Mouse (Mus musculus): Measurements from ENCODE around the gene Rbbp5. TPM values are rescaled to one million over a fixed set of nuclear protein-coding genes. Genes with fewer than 3 reads are reported as not detected.

Gene Rbbp5
- polyA plus RNA-seq, 1 experiment, result 4.7 TPM

- TF ChIP-seq CTCF (IDR thresholded peaks at IDR 0.05; ENCODE audit: extremely low read depth, insufficient read length, insufficient replicate concordance, low read depth, low read length), result no peak
- TF ChIP-seq POLR2A (IDR thresholded peaks at IDR 0.05; ENCODE audit: low read depth, low read length), result no peak
- Histone ChIP-seq H3K4me3 (ENCODE audit: low read depth, low read length) (no peak overlapping the region), H3K4me1 (ENCODE audit: control insufficient read depth, insufficient read depth, insufficient read length, low read length) (no peaks in the 10 kb centered on the region), H3K36me3 (ENCODE audit: control insufficient read depth, insufficient read depth, low read length) (no peaks in the 10 kb centered on the region), H3K27ac (ENCODE audit: insufficient read depth, low read depth, low read length) (no peak overlapping the region), H3K27me3 (ENCODE audit: control insufficient read depth, insufficient read depth, low read length) (peaks cover 9% of the 10 kb centered on the region)
- 65% methylated on average over 3 of the region's 3 CpGs for WGBS
These were observed 59.3 kb downstream of the Rbbp5 start for GRCm38 (mm10) chr1:132536416-132536815.

GRCm38 (mm10) chr1:132537736-132538135, 60.6 kb downstream of the Rbbp5 start:
- Histone ChIP-seq H3K27me3 (ENCODE audit: control insufficient read depth, insufficient read depth, low read length) (peaks cover 23% of the 10 kb centered on the region), H3K4me3 (ENCODE audit: low read depth, low read length) (no peak overlapping the region), H3K36me3 (ENCODE audit: control insufficient read depth, insufficient read depth, low read length) (no peaks in the 10 kb centered on the region), H3K27ac (ENCODE audit: insufficient read depth, low read depth, low read length) (no peak overlapping the region), H3K4me1 (ENCODE audit: control insufficient read depth, insufficient read depth, insufficient read length, low read length) (no peaks in the 10 kb centered on the region)
- TF ChIP-seq POLR2A (IDR thresholded peaks at IDR 0.05; ENCODE audit: low read depth, low read length) (no peak), CTCF (IDR thresholded peaks at IDR 0.05; ENCODE audit: extremely low read depth, insufficient read length, insufficient replicate concordance, low read depth, low read length) (no peak)
- 71% methylated on average over 5 of the region's 5 CpGs for WGBS

GRCm38 (mm10) chr1:132540701-132541100, 63.5 kb downstream of the Rbbp5 start:
- peaks cover 29% of the 10 kb centered on the region for H3K27me3 ChIP-seq (ENCODE audit: control insufficient read depth, insufficient read depth, low read length)

GRCm38 (mm10) chr1:132541171-132541823, 64.1 kb downstream of the Rbbp5 start:
- TF ChIP-seq CTCF (IDR thresholded peaks at IDR 0.05; ENCODE audit: extremely low read depth, insufficient read length, insufficient replicate concordance, low read depth, low read length), result no peak
- no peak for TF ChIP-seq POLR2A (IDR thresholded peaks at IDR 0.05; ENCODE audit: low read depth, low read length)
- 6% methylated on average over 14 of the region's 14 CpGs for WGBS
- no peaks in the 10 kb centered on the region for H3K4me1 ChIP-seq (ENCODE audit: control insufficient read depth, insufficient read depth, insufficient read length, low read length)
- peaks cover 29% of the 10 kb centered on the region for H3K27me3 ChIP-seq (ENCODE audit: control insufficient read depth, insufficient read depth, low read length)
- H3K27ac ChIP-seq (ENCODE audit: insufficient read depth, low read depth, low read length), result no peak overlapping the region
- H3K4me3 ChIP-seq (ENCODE audit: low read depth, low read length), result no peak overlapping the region
- H3K36me3 ChIP-seq (ENCODE audit: control insufficient read depth, insufficient read depth, low read length), result no peaks in the 10 kb centered on the region

More at GRCm38 (mm10) chr1:132540701-132541100, 63.5 kb downstream of the Rbbp5 start:
- H3K4me1 ChIP-seq (ENCODE audit: control insufficient read depth, insufficient read depth, insufficient read length, low read length), result no peaks in the 10 kb centered on the region
- 25% methylated on average over 7 of the region's 7 CpGs for WGBS
- H3K4me3 ChIP-seq (ENCODE audit: low read depth, low read length), result no peak overlapping the region
- TF ChIP-seq CTCF (IDR thresholded peaks at IDR 0.05; ENCODE audit: extremely low read depth, insufficient read length, insufficient replicate concordance, low read depth, low read length) (no peak), POLR2A (IDR thresholded peaks at IDR 0.05; ENCODE audit: low read depth, low read length) (no peak)
- H3K27ac ChIP-seq (ENCODE audit: insufficient read depth, low read depth, low read length), result no peak overlapping the region
- H3K36me3 ChIP-seq (ENCODE audit: control insufficient read depth, insufficient read depth, low read length), result no peaks in the 10 kb centered on the region

GRCm38 (mm10) chr1:132541824-132542599, 64.8 kb downstream of the Rbbp5 start:
- no peak overlapping the region for H3K27ac ChIP-seq (ENCODE audit: insufficient read depth, low read depth, low read length)
- no peaks in the 10 kb centered on the region for H3K4me1 ChIP-seq (ENCODE audit: control insufficient read depth, insufficient read depth, insufficient read length, low read length)
- no peaks in the 10 kb centered on the region for H3K36me3 ChIP-seq (ENCODE audit: control insufficient read depth, insufficient read depth, low read length)
- TF ChIP-seq CTCF (IDR thresholded peaks at IDR 0.05; ENCODE audit: extremely low read depth, insufficient read length, insufficient replicate concordance, low read depth, low read length), result no peak
- TF ChIP-seq POLR2A (IDR thresholded peaks at IDR 0.05; ENCODE audit: low read depth, low read length), result no peak
- 34% methylated on average over 5 of the region's 5 CpGs for WGBS
- H3K27me3 ChIP-seq (ENCODE audit: control insufficient read depth, insufficient read depth, low read length), result peaks cover 29% of the 10 kb centered on the region
- H3K4me3 ChIP-seq (ENCODE audit: low read depth, low read length), result no peak overlapping the region

- H3K4me3 ChIP-seq (ENCODE audit: low read depth, low read length), result no peak within 1 kb of the TSS
These were observed 65.7 kb downstream of the Rbbp5 start, which contains the start of gene Cntn2 for GRCm38 (mm10) chr1:132542762-132543306. Cntn2 (minus strand) TSS chr1:132543256.

GRCm38 (mm10) chr1:132543789-132544188, 66.6 kb downstream of the Rbbp5 start:
- WGBS, result 68% methylated on average over 8 of the region's 8 CpGs
- H3K4me3 ChIP-seq (ENCODE audit: low read depth, low read length), result no peak overlapping the region
- no peak overlapping the region for H3K27ac ChIP-seq (ENCODE audit: insufficient read depth, low read depth, low read length)
- no peaks in the 10 kb centered on the region for H3K36me3 ChIP-seq (ENCODE audit: control insufficient read depth, insufficient read depth, low read length)
- H3K4me1 ChIP-seq (ENCODE audit: control insufficient read depth, insufficient read depth, insufficient read length, low read length), result no peaks in the 10 kb centered on the region
- TF ChIP-seq POLR2A (IDR thresholded peaks at IDR 0.05; ENCODE audit: low read depth, low read length), result no peak
- TF ChIP-seq CTCF (IDR thresholded peaks at IDR 0.05; ENCODE audit: extremely low read depth, insufficient read length, insufficient replicate concordance, low read depth, low read length), result no peak
- H3K27me3 ChIP-seq (ENCODE audit: control insufficient read depth, insufficient read depth, low read length), result peaks cover 29% of the 10 kb centered on the region

More at GRCm38 (mm10) chr1:132542762-132543306, 65.7 kb downstream of the Rbbp5 start, which contains the start of gene Cntn2:
- no peak within 1 kb of the TSS for H3K27ac ChIP-seq (ENCODE audit: insufficient read depth, low read depth, low read length)
- H3K27me3 ChIP-seq (ENCODE audit: control insufficient read depth, insufficient read depth, low read length), result peaks cover 29% of the 10 kb centered on the region
- H3K36me3 ChIP-seq (ENCODE audit: control insufficient read depth, insufficient read depth, low read length), result no peaks in the 10 kb centered on the region
- no peaks in the 10 kb centered on the region for H3K4me1 ChIP-seq (ENCODE audit: control insufficient read depth, insufficient read depth, insufficient read length, low read length)
- 5% methylated on average over 30 of the region's 30 CpGs for WGBS
- TF ChIP-seq POLR2A (IDR thresholded peaks at IDR 0.05; ENCODE audit: low read depth, low read length) (no peak), CTCF (IDR thresholded peaks at IDR 0.05; ENCODE audit: extremely low read depth, insufficient read length, insufficient replicate concordance, low read depth, low read length) (no peak)

Other genes with a start within 250 kb of the Rbbp5 start
- gene Gm10188, start 247.6 kb upstream of the Rbbp5 start, polyA plus RNA-seq (2012; rRNA removed), result not detected in 2 replicates
- gene Klhdc8a, start 178.7 kb upstream of the Rbbp5 start, polyA plus RNA-seq (2012; rRNA removed), result 0.75 and 1.5 TPM in 2 replicates
- gene Nuak2, start 161.2 kb upstream of the Rbbp5 start, polyA plus RNA-seq (2012; rRNA removed), result 24.3 and 99.9 TPM in 2 replicates
- 2.8 and 3.8 TPM in 2 replicates for gene Tmcc2, start 86.1 kb upstream of the Rbbp5 start, polyA plus RNA-seq (2012; rRNA removed)
- 1.9 and 2.5 TPM in 2 replicates for gene Dstyk, start 59.8 kb upstream of the Rbbp5 start, polyA plus RNA-seq (2012; rRNA removed)
- gene Tmem81, start 28.9 kb downstream of the Rbbp5 start, polyA plus RNA-seq (2012; rRNA removed), result 0.74 and 1.0 TPM in 2 replicates
- gene Cntn2, start 65.9 kb downstream of the Rbbp5 start, polyA plus RNA-seq (2012; rRNA removed), result 0.08 and 0.13 TPM in 2 replicates

All from small intestine, adult 2 months (tissue).